Mouse (Mus musculus): Measurements from ENCODE around the gene Chst3. TPM values are rescaled to one million over a fixed set of nuclear protein-coding genes. Genes with fewer than 3 reads are reported as not detected.
"Not testable (repeated sequence)": the region's sequence is repeated elsewhere in the genome, so short reads cannot be mapped to it uniquely, and the experiment has no call there.

The Chst3 gene
- total and polyA plus RNA-seq, 2 experiments from 2014 or later = 0.89 to 5.5 TPM

DNA sequence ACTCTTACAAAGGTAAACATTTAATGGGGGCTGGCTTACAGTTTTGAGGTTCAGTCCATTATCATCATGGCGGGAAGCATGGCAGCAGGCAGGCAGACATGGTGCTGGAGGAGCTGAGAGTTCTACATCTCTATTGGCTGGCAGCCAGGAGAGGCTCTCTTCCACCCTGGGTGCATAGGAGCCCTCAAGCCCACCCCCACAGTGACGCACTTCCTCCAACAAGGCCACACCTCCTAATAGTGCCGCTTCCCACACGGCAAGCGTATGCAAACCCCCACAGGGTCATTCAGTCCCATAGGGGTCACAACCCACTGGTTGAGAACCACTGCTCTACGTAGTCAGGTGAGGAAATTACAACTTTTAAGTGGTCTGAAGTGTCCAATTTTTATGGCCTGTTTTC is 21.4 kb upstream of the Chst3 start:
- H3K4me2 ChIP-seq (ENCODE audit: low read depth, low read length, poor library complexity, severe bottlenecking) = no peak overlapping the region
- TF ChIP-seq CTCF (IDR thresholded peaks at IDR 0.05) = no peak
- H3K4me3 ChIP-seq (ENCODE audit: low read depth, low read length) = no peak overlapping the region
- DNase-seq (ENCODE audit: low spot score) = no peak
- H3K27me3 ChIP-seq (ENCODE audit: insufficient read depth, low read length) = no peaks in the 10 kb centered on the region
- no peak for ATAC-seq (ENCODE audit: low FRiP score)
- no peak overlapping the region for H3K9ac ChIP-seq (replicated peaks; ENCODE audit: low read length, poor library complexity, severe bottlenecking)
- 89% methylated on average over 6 of the region's 6 CpGs for WGBS
- no peaks in the 10 kb centered on the region for H3K36me3 ChIP-seq (ENCODE audit: insufficient read depth, low read length)
- H3K4me1 ChIP-seq (ENCODE audit: insufficient read depth, low read length) = no peaks in the 10 kb centered on the region
- H3K27ac ChIP-seq (ENCODE audit: low read depth, low read length) = no peak overlapping the region
- H3K9me3 ChIP-seq (ENCODE audit: low read length) = no peaks in the 10 kb centered on the region

DNA sequence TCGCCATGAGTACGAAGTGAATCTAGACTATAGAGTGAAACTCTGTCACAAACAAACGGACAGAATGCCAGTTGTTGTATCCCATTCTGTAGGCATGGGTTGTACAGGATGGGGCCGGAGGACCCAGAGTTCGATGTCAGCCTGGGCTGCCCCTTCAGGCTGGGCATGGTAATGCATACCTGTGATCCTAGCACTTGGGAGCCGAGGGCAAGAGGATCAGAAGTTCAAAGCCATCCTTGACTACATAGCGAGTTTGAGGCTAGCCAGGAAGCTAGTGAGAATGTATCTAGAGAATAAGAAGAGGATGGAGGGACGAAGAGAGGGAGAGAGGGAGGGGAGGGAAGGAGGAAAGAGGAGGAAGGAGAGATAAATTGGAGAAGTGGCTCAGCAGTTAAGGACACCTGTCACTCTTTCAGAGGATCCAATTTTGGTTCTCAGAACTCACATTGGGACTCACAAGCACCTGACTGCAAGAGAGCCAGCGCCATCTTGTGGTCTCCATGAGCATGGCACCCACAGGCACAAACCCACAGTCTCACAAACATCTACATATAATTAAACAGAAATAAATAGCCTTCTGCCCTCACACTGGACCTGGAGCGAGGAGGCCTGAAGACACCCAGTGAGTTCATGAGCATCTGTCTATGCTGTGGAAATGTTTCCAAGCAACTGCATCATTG is 18.6 kb upstream of the Chst3 start:
- Histone ChIP-seq H3K4me2 (ENCODE audit: low read depth, low read length, poor library complexity, severe bottlenecking) (no peak overlapping the region), H3K27me3 (ENCODE audit: insufficient read depth, low read length) (no peaks in the 10 kb centered on the region), H3K36me3 (ENCODE audit: insufficient read depth, low read length) (no peaks in the 10 kb centered on the region), H3K9ac (replicated peaks; ENCODE audit: low read length, poor library complexity, severe bottlenecking) (no peak overlapping the region), H3K27ac (ENCODE audit: low read depth, low read length) (no peak overlapping the region), H3K4me1 (ENCODE audit: insufficient read depth, low read length) (no peaks in the 10 kb centered on the region), H3K9me3 (ENCODE audit: low read length) (no peaks in the 10 kb centered on the region), H3K4me3 (ENCODE audit: low read depth, low read length) (no peak overlapping the region)
- DNase-seq (ENCODE audit: low spot score) (peak; percentile 65), ATAC-seq (ENCODE audit: low FRiP score) (no peak)
- peak; percentile 75 for TF ChIP-seq CTCF (IDR thresholded peaks at IDR 0.05)
- 67% methylated on average over 10 of the region's 10 CpGs for WGBS

GRCm38 (mm10) chr10:60235876-60236275 is 16.8 kb upstream of the Chst3 start:
- not testable (repeated sequence) for ATAC-seq (ENCODE audit: low FRiP score); DNase-seq (ENCODE audit: low spot score); H3K9ac ChIP-seq (replicated peaks; ENCODE audit: low read length, poor library complexity, severe bottlenecking); H3K4me2 ChIP-seq (ENCODE audit: low read depth, low read length, poor library complexity, severe bottlenecking); H3K27ac ChIP-seq (ENCODE audit: low read depth, low read length); H3K9me3 ChIP-seq (ENCODE audit: low read length); H3K4me3 ChIP-seq (ENCODE audit: low read depth, low read length); H3K27me3 ChIP-seq (ENCODE audit: insufficient read depth, low read length); H3K36me3 ChIP-seq (ENCODE audit: insufficient read depth, low read length); H3K4me1 ChIP-seq (ENCODE audit: insufficient read depth, low read length)
- WGBS = 96% methylated on average over 6 of the region's 6 CpGs

DNA sequence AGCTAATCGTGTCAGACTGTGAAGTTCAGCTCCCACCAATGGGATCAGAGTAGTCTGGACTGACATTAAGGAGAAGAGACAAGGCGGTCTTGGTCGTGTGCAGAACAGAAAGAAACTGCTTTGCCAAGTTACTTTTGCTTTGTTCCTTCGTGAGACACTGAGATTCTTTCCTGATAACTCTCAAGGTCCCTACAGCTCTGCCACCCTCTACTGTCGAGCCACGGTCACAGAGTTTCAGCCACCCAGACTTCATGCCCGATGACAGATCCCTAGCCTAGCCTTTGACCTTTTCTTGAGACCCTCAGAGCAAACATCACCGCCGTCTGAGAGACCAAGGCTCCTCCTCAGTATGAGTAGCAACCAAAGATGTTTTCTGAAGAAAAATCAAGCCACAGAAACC is 14.9 kb upstream of the Chst3 start:
- Histone ChIP-seq H3K4me2 (ENCODE audit: low read depth, low read length, poor library complexity, severe bottlenecking) (no peak overlapping the region), H3K36me3 (ENCODE audit: insufficient read depth, low read length) (no peaks in the 10 kb centered on the region), H3K27me3 (ENCODE audit: insufficient read depth, low read length) (no peaks in the 10 kb centered on the region), H3K4me1 (ENCODE audit: insufficient read depth, low read length) (no peaks in the 10 kb centered on the region), H3K4me3 (ENCODE audit: low read depth, low read length) (no peak overlapping the region), H3K9ac (replicated peaks; ENCODE audit: low read length, poor library complexity, severe bottlenecking) (no peak overlapping the region), H3K27ac (ENCODE audit: low read depth, low read length) (no peak overlapping the region), H3K9me3 (ENCODE audit: low read length) (no peaks in the 10 kb centered on the region)
- no peak for DNase-seq (ENCODE audit: low spot score)
- no peak for ATAC-seq (ENCODE audit: low FRiP score)
- no peak; the same call in 1 of the 2 replicates for TF ChIP-seq CTCF (IDR thresholded peaks at IDR 0.05)
- 71% methylated on average over 9 of the region's 9 CpGs for WGBS

- ATAC-seq (ENCODE audit: low FRiP score) (no peak), DNase-seq (ENCODE audit: low spot score) (no peak)
- Histone ChIP-seq H3K27ac (ENCODE audit: low read depth, low read length) (no peak overlapping the region), H3K4me1 (ENCODE audit: insufficient read depth, low read length) (no peaks in the 10 kb centered on the region), H3K36me3 (ENCODE audit: insufficient read depth, low read length) (no peaks in the 10 kb centered on the region), H3K4me3 (ENCODE audit: low read depth, low read length) (no peak overlapping the region), H3K4me2 (ENCODE audit: low read depth, low read length, poor library complexity, severe bottlenecking) (no peak overlapping the region), H3K9ac (replicated peaks; ENCODE audit: low read length, poor library complexity, severe bottlenecking) (no peak overlapping the region), H3K27me3 (ENCODE audit: insufficient read depth, low read length) (no peaks in the 10 kb centered on the region), H3K9me3 (ENCODE audit: low read length) (no peaks in the 10 kb centered on the region)
- no peak for TF ChIP-seq CTCF (IDR thresholded peaks at IDR 0.05)
- WGBS = 77% methylated on average over 6 of the region's 6 CpGs
These were observed 11.4 kb upstream of the Chst3 start for GRCm38 (mm10) chr10:60230321-60231088.

DNA sequence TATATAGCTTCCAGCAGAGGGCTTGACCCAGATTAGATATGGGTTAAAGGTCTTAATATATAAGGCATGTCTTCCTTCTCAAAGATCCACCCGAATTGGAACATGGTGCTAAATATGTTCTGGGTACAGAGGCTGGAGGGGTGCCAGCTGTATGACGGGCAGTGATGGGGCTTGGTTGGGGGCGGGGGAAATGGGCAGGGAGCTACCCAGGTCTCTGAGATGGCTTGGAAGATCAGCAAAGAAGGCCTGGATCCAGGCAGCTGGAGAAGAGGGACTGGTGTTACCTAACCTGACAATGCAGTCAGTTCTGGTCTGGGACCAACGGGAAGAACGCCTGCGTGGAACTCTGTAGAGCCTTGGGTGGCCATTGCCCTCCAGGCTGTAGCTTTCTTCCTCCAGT is 10.1 kb upstream of the Chst3 start:
- Histone ChIP-seq H3K9me3 (ENCODE audit: low read length) (no peaks in the 10 kb centered on the region), H3K27ac (ENCODE audit: low read depth, low read length) (no peak overlapping the region), H3K9ac (replicated peaks; ENCODE audit: low read length, poor library complexity, severe bottlenecking) (no peak overlapping the region), H3K27me3 (ENCODE audit: insufficient read depth, low read length) (no peaks in the 10 kb centered on the region), H3K4me1 (ENCODE audit: insufficient read depth, low read length) (no peaks in the 10 kb centered on the region), H3K36me3 (ENCODE audit: insufficient read depth, low read length) (no peaks in the 10 kb centered on the region), H3K4me3 (ENCODE audit: low read depth, low read length) (no peak overlapping the region), H3K4me2 (ENCODE audit: low read depth, low read length, poor library complexity, severe bottlenecking) (no peak overlapping the region)
- ATAC-seq (ENCODE audit: low FRiP score) (no peak), DNase-seq (ENCODE audit: low spot score) (no peak)
- no peak for TF ChIP-seq CTCF (IDR thresholded peaks at IDR 0.05)
- WGBS = 91% methylated on average over 6 of the region's 6 CpGs

Data from midbrain, postnatal 0 days (tissue).